Mouse (Mus musculus): Measurements from ENCODE around the gene Gstm7. TPM values are rescaled to one million over a fixed set of nuclear protein-coding genes. Genes with fewer than 3 reads are reported as not detected.

Gstm7 gene
- 1 to 10 TPM; 1.3 to 1.7 TPM for total RNA-seq (2023)

DNA sequence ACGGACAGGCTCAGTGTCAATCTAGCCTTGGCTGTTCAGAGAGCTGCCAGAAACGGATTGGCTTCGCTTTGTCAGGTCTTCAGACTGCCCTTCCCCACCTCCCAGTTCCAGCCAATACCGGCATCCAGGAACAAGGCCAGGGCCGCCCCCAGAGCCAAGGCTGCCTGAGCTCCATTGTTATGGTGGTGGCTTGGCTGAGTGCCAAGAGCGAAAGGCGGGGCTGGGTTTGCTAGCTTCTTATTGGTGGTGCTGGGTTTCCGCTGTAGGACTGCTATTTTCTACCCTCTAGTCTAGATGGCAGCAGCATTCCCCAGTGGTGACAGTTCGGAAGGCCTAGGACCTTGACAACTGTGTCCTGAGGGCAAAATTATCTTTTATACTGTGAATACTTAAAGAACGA, at the start of gene Gstm7:
TSS of gene Gstm7 (minus strand) at position 148 of the 400 bp plus-strand sequence.

DNA sequence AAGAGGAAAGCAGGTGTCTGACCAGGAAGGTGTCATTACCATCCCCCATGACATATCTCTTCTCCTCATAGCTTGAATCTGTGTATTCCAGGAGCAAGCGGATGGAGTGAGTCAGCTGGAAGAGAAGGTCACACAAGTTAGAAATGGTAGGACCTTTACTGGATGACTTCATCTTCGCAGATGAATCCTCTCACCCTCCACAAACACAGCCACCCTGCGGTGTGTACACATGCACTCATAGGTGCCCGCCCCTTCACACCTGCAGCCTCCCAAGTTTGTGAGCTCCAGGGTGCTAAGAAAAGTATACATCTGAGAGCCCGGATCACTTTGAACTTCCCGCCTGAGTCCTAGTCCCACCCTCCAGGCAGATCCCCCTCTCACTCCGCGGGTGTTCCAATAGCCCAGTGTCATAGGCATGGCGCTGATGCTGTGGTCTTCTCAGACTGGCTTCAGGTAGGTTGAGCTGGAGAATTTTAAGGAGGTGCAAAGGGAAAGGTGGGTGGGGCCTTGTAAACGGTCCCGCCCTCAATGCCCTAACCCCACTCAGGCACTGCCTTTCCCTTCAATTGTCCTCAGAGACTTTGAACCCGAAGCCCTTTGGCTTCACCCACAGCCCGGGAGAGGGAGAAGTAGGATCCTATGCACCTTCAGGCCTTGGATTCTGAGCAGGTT, 37.2 kb upstream of the Gstm7 start, which contains the start of gene Gstm3:
TSS of gene Gstm3 (minus strand) at position 560 of the 672 bp plus-strand sequence.

DNA sequence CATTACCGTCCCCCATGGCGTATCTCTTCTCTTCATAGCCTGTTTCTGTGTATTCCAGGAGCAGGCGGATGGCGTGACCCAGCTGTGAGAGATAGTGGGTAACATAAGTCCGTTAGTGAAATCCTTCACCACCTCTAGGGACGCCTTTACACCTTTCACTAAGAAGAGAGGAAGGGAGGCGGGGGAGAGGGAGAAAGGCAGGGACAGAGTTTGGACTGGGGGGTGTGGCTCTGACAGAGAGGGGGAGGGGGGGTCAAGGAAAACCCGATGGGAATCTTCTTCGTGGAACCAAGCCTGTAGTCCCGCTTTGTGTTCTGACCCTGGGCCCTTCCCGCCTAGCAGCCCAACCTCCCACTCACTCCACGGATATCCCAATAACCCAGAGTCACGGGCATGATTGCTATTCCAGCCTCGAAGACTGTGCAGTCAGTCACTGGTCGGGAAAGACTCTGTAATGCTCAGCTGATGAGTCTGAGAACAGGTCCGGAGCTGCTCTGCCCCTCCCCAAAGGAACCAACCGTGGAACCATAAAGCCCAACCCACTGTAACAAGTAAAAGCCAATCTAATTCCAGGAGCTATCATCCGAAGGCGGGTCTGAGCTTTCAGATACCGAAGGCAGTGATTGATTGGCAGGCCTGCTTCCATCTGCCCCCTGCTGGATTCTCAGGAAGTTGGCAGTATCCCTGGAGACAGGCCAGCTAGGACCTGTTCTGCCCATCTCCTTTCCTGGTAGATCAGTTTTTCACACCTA, 11.8 kb upstream of the Gstm7 start, which contains the start of gene Gstm6:
TSS of gene Gstm6 (minus strand) at position 511 of the 752 bp plus-strand sequence.

GRCm38 (mm10) chr3:107895720-107896569, 35.7 kb downstream of the Gstm7 start, which contains the start of gene Gstm5:
Gene Gstm5 (plus strand): TSS chr3:107895821.

GRCm38 (mm10) chr3:107877005-107877404, 54.6 kb downstream of the Gstm7 start, which contains the start of gene Eps8l3:
Gene Eps8l3 (plus strand): TSS chr3:107877229.

Other genes with a start within 250 kb of the Gstm7 start
- gene Ahcyl1, start 235.3 kb downstream of the Gstm7 start, total RNA-seq (2023), result 10 to 100 TPM; 38.6 to 41.7 TPM
- 10 to 100 TPM; 40.3 to 46.8 TPM for gene Csf1, start 171.3 kb downstream of the Gstm7 start, total RNA-seq (2023)
- gene Eps8l3, start 54.6 kb downstream of the Gstm7 start, total RNA-seq (2023), result not detected
- 10 to 100 TPM in 1 of 2 experiments, 1 to 10 TPM in 1; 7.3 to 11.6 TPM for gene Gstm5, start 36.0 kb downstream of the Gstm7 start, total RNA-seq (2023)
- gene Gstm6, start 11.9 kb upstream of the Gstm7 start, total RNA-seq (2023), result not detected
- gene Gstm3, start 37.5 kb upstream of the Gstm7 start, total RNA-seq (2023), result not detected
- under 1 TPM in 1 of 2 experiments, not detected in 1; 0.57 TPM for gene Gstm2, start 54.6 kb upstream of the Gstm7 start, total RNA-seq (2023)
- 100 to 1,000 TPM; 120 to 123 TPM for gene Gstm1, start 86.2 kb upstream of the Gstm7 start, total RNA-seq (2023)
- 1 to 10 TPM; 4.4 to 5.2 TPM for gene Gstm4, start 113.1 kb upstream of the Gstm7 start, total RNA-seq (2023)
- gene Ampd2, start 154.8 kb upstream of the Gstm7 start, total RNA-seq (2023), result 10 to 100 TPM; 52.3 to 63.7 TPM
- under 1 TPM in 1 of 2 experiments, not detected in 1; 0.50 TPM for gene Gnat2, start 161.0 kb upstream of the Gstm7 start, total RNA-seq (2023)
- 100 to 1,000 TPM; 103 to 111 TPM for gene Gnai3, start 214.3 kb upstream of the Gstm7 start, total RNA-seq (2023)
- not detected for gene Gpr61, start 223.1 kb upstream of the Gstm7 start, total RNA-seq (2023)

All from neutrophil, adult 83 days (primary cell).